Mouse (Mus musculus) forebrain, embryonic 15.5 days (tissue): ENCODE data around the gene Oard1. TPM values are rescaled to one million over a fixed set of nuclear protein-coding genes. Genes with fewer than 3 reads are reported as not detected.

Experiments
- ATAC-seq: fragments of 200-750 bp; cut with Nextera tagmentation; replicated peaks from 2 replicates; pipeline ENCODE4 v1.8.0; 2017; ENCODE audit warnings: mild to moderate bottlenecking, moderate TSS enrichment, moderate library complexity
- H3K27ac ChIP-seq: fragments of 300-500 bp; sonication (generic); replicated peaks from 2 replicates; pipeline ENCODE4 v1.5.1; 2015; ENCODE audit warnings: mild to moderate bottlenecking, inconsistent platforms
- H3K27me3 ChIP-seq: fragments of 300-500 bp; sonication (generic); 2 replicates; pipeline ENCODE4 v1.6.1; 2015; ENCODE audit warnings: inconsistent platforms
- H3K36me3 ChIP-seq: fragments of 300-500 bp; sonication (generic); 2 replicates; pipeline ENCODE4 v1.6.1; 2015; ENCODE audit warnings: mild to moderate bottlenecking, inconsistent platforms
- H3K4me1 ChIP-seq: fragments of 300-500 bp; sonication (generic); 2 replicates; pipeline ENCODE4 v1.6.1; 2015; ENCODE audit warnings: inconsistent platforms
- H3K4me2 ChIP-seq: fragments of 300-500 bp; sonication (generic); replicated peaks from 2 replicates; pipeline ENCODE4 v1.6.1; 2015; ENCODE audit warnings: mild to moderate bottlenecking, inconsistent platforms
- H3K4me3 ChIP-seq: fragments of 300-500 bp; sonication (generic); 2 replicates; pipeline ENCODE4 v1.5.1; 2015; ENCODE audit warnings: mild to moderate bottlenecking, inconsistent platforms
- H3K9ac ChIP-seq: fragments of 300-500 bp; sonication (generic); replicated peaks from 2 replicates; pipeline ENCODE4 v1.6.1; 2015; ENCODE audit warnings: mild to moderate bottlenecking, inconsistent platforms
- H3K9me3 ChIP-seq: fragments of 300-500 bp; sonication (generic); 2 replicates; pipeline ENCODE4 v1.6.1; 2016; ENCODE audit warnings: inconsistent platforms
- WGBS: fragments of 180-500 bp; shearing (Covaris S2); methylation state at CpG from one replicate; pipeline ENCODE4 v1.1.7; 2015; ENCODE audit warnings: mixed read lengths; 5-methylcytosine and 5-hydroxymethylcytosine counted together
- polyA plus RNA-seq: library from polyadenylated mRNA; unstranded; fragments of >200 nt; fragmentation: Nextera tagmentation; extraction: Ambion mirVana; gene quantifications from 2 replicates; pipeline ENCODE4 v1.2.1, GENCODE M21; 2015

Gene Oard1
- polyA plus RNA-seq, 1 experiment from 2014 or later: 59.0 TPM

DNA sequence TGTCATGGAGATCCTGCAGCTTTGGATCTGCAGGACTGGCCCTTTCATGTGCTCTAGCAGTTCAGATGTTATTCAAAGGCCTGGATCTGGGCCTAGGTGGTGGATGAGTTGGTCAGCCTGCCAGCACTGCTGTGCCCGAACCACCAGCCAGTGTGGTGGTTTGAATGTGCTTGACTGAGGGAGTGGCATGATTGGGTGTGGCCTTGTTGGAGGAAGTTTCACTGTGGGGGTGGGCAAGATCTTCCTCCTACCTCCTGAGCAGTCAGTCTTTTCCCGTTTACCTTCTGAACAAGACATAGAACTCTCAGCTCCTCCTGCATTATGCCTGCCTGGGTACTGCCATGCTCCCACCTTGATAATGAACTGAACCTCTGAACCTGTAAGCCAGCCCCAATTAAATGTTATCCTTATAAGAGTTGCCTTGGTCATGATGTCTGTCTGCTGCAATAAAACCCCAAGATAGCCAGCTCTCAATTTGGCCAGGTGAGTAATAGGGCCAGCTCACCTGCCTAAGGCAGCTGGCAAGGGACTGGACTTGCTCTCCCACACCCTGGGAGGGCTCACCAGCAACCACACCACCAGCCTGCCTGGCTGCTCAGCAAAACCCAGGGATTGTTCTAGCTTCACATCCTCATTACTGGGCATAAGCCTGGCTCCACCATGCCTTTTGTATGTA is 23.9 kb upstream of the Oard1 start:
- Histone ChIP-seq H3K27me3 (no peaks in the 10 kb centered on the region), H3K4me3 (no peak overlapping the region), H3K9me3 (no peaks in the 10 kb centered on the region), H3K27ac (no peak overlapping the region), H3K4me2 (no peak overlapping the region), H3K9ac (no peak overlapping the region), H3K4me1 (no peaks in the 10 kb centered on the region), H3K36me3 (peaks cover 47% of the 10 kb centered on the region)
- 80% methylated on average over 2 of the region's 2 CpGs for WGBS
- ATAC-seq: no peak

DNA sequence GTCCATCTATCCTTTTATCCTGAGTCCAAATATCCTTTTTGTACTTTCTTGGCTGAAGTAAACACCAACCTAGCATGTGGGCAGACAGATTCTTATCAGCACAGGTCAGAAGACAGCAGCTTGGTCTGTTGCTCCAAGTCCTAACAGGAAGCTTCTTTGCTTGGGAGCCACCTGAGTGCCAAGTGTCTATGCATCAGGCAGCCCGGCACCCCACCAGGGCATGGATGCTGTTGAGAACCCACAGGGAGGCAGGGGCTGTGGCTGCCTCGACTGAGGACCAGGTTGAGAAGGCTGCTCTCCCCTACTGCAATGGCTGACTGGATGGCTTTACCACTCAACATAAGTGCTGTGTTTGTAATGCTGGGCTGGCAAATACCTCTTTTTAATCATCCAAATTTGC is 21.1 kb upstream of the Oard1 start:
- Histone ChIP-seq H3K4me3 (no peak overlapping the region), H3K4me1 (no peaks in the 10 kb centered on the region), H3K4me2 (no peak overlapping the region), H3K36me3 (peaks cover 74% of the 10 kb centered on the region), H3K27me3 (no peaks in the 10 kb centered on the region), H3K9me3 (no peaks in the 10 kb centered on the region), H3K27ac (no peak overlapping the region), H3K9ac (no peak overlapping the region)
- no peak for ATAC-seq
- WGBS: 94% methylated on average over 2 of the region's 2 CpGs

DNA sequence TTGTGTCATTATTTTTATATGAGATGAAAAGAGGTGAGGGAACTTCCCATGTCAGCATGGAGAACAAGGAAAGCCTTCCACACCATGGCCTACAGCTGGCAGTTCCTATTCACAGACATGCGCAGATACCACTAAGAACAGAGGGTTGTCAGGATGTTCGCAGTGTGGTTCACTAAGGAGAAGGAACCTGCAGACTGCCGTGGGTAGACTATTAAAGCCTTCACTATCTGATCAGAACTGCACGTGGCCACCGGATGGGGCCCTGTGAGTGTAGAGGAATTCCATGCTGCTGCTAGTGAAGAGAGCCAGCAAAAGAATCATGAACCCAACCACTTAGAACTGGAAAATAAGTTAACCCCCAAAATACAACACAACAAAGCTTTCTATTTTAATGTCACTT is 20.4 kb upstream of the Oard1 start:
- Histone ChIP-seq H3K4me3 (no peak overlapping the region), H3K27ac (no peak overlapping the region), H3K9me3 (no peaks in the 10 kb centered on the region), H3K27me3 (no peaks in the 10 kb centered on the region), H3K4me1 (no peaks in the 10 kb centered on the region), H3K4me2 (no peak overlapping the region), H3K9ac (no peak overlapping the region), H3K36me3 (peaks cover 82% of the 10 kb centered on the region)
- no peak for ATAC-seq
- 91% methylated on average over 5 of the region's 5 CpGs for WGBS

DNA sequence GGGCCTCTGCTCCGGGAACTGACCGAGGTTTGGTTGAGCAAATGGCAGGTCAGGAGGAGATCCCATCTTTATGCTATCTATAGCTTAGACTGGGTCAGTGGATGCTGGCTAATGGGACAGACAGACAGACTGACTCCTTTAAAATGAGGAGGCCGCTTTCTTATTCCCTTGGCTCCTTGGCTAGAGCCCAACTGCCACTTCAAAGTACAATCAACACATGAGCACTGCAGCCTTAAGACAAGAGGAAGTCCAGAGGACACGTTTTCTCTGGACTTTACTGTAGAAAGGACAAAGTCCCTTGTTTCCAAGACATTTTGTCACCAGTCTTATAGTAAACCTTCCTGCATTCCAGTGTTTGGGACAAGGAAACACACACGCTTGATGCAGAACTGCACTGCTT is 18.4 kb upstream of the Oard1 start:
- no peak overlapping the region for H3K27ac ChIP-seq
- no peak overlapping the region for H3K4me3 ChIP-seq
- H3K9ac ChIP-seq: no peak overlapping the region
- H3K4me2 ChIP-seq: no peak overlapping the region
- H3K9me3 ChIP-seq: no peaks in the 10 kb centered on the region
- peaks cover 88% of the 10 kb centered on the region for H3K36me3 ChIP-seq
- no peaks in the 10 kb centered on the region for H3K4me1 ChIP-seq
- H3K27me3 ChIP-seq: no peaks in the 10 kb centered on the region
- 82% methylated on average over 5 of the region's 5 CpGs for WGBS
- no peak for ATAC-seq

DNA sequence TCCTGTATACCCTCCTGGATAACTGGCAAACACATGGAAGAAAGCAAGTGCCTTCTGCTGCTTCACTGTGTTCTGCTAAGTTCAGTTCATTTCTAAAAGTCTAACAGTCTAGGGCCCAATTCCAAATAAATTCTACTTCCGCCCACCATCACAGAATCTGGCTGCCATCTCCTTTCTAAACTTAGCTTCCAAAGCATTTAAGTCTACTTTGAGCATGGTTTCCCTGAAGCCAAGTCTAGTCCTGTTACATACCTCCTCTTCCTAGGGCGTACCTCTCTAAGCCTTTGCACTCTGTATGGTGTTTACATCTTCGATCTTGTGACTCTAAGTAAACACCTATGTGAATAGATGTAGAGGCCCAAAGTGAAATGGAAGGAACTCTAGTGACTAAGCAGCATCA is 17.2 kb upstream of the Oard1 start:
- Histone ChIP-seq H3K4me1 (no peaks in the 10 kb centered on the region), H3K9ac (no peak overlapping the region)

DNA sequence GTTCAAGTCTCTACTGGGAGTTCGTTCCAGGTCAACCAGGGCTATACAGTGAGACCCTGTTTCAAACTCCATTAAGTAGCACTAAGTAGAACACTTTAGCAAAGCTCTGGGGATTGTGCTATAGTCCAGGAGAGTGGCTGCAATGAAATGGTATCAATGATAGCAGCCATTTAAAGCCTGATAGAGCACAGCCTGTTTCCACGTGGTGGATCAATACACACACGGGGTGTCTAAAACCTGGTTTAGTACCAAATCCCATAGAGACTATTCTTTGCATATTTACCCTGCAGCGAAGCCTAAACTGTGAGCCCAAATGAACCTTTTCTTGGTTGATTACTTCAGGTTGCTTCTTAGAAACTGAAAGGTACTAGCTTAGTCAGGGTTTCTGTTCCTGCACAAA is 8.1 kb upstream of the Oard1 start:
- H3K9me3 ChIP-seq: no peaks in the 10 kb centered on the region

More for the DNA sequence above, 17.2 kb upstream of the Oard1 start:
- H3K4me2 ChIP-seq: no peak overlapping the region
- peaks cover 79% of the 10 kb centered on the region for H3K36me3 ChIP-seq
- no peak for ATAC-seq
- 97% methylated on average over 3 of the region's 3 CpGs for WGBS
- no peak overlapping the region for H3K4me3 ChIP-seq
- H3K27ac ChIP-seq: no peak overlapping the region
- H3K9me3 ChIP-seq: no peaks in the 10 kb centered on the region
- no peaks in the 10 kb centered on the region for H3K27me3 ChIP-seq

DNA sequence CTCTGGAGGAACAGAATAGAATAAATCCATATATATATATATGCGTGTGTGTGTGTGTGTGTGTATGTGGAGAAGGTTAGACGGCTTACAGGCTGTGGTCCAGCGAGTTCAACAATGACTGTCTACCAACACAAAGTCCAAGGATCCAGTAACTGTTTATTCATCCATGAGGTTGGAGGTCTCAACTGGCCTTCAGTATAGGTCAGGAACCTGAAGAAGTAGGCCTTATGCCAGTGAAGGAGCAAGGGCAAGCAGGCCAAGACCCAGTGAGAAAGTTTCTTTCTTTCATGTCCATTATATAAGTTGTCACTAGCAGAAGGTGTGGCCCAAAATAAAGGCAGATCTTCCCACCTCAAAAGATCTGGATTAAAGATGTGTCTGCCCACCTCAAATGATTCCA is 7.1 kb upstream of the Oard1 start:
- Histone ChIP-seq H3K27ac (no peak overlapping the region), H3K27me3 (no peaks in the 10 kb centered on the region), H3K4me1 (peaks cover 17% of the 10 kb centered on the region), H3K4me2 (no peak overlapping the region), H3K4me3 (no peak overlapping the region), H3K9me3 (no peaks in the 10 kb centered on the region), H3K9ac (no peak overlapping the region), H3K36me3 (peaks cover 22% of the 10 kb centered on the region)
- ATAC-seq: no peak
- 93% methylated on average over 3 of the region's 3 CpGs for WGBS

More for the DNA sequence above, 8.1 kb upstream of the Oard1 start:
- Histone ChIP-seq H3K27me3 (no peaks in the 10 kb centered on the region), H3K4me1 (peaks cover 8% of the 10 kb centered on the region; the same call in 1 of the 2 replicates), H3K36me3 (peaks cover 22% of the 10 kb centered on the region), H3K4me2 (no peak overlapping the region), H3K4me3 (no peak overlapping the region), H3K9ac (no peak overlapping the region), H3K27ac (no peak overlapping the region)
- 86% methylated on average over 4 of the region's 4 CpGs for WGBS
- no peak for ATAC-seq

DNA sequence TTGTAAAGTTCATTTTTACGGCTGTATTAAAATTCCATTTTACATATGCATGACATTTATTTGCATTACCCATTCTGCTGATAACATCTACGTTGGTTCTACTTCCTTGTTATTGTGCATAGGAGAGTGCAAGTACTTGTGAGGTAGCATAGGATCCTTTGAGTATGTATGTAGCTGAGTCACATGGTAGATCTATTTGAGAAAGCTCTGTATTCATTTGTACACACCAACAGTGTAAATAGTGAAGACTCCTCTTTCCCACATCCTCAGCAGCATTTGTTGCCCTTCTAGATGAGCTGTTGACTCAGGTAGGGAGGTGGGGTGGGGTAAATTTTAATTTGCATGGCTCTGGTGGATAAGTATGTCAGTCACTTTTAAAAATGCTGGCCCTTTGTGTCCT is 6.0 kb upstream of the Oard1 start:
- Histone ChIP-seq H3K4me1 (peaks cover 23% of the 10 kb centered on the region), H3K4me3 (no peak overlapping the region), H3K9ac (no peak overlapping the region), H3K27me3 (no peaks in the 10 kb centered on the region), H3K27ac (no peak overlapping the region), H3K36me3 (peaks cover 14% of the 10 kb centered on the region), H3K4me2 (no peak overlapping the region), H3K9me3 (no peaks in the 10 kb centered on the region)
- 95% methylated on average over 2 of the region's 2 CpGs for WGBS
- ATAC-seq: no peak

DNA sequence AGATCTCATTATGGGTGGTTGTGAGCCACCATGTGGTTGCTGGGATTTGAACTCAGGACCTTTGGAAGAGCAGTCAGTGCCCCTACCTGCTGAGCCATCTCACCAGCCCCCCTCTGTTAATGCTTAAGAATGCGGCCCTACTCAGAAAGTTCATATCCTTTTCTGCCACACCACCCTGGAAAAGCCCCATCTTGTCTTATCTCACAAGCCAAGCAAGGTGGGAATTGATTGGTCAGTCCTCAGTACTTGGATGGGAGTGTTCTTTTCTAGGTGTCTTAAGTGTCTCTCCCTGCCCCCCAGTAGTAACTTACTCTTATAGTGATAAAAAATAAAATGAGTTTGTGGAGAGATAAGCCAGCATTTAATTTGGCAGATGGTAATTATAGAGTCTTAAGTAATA is 5.1 kb upstream of the Oard1 start:
- Histone ChIP-seq H3K9me3 (no peaks in the 10 kb centered on the region), H3K27ac (no peak overlapping the region), H3K4me2 (no peak overlapping the region), H3K4me1 (peaks cover 23% of the 10 kb centered on the region), H3K9ac (no peak overlapping the region), H3K4me3 (no peak overlapping the region), H3K27me3 (no peaks in the 10 kb centered on the region), H3K36me3 (peaks cover 6% of the 10 kb centered on the region; the same call in 1 of the 2 replicates)
- WGBS: 94% methylated on average over 1 of the region's 1 CpGs
- no peak for ATAC-seq

DNA sequence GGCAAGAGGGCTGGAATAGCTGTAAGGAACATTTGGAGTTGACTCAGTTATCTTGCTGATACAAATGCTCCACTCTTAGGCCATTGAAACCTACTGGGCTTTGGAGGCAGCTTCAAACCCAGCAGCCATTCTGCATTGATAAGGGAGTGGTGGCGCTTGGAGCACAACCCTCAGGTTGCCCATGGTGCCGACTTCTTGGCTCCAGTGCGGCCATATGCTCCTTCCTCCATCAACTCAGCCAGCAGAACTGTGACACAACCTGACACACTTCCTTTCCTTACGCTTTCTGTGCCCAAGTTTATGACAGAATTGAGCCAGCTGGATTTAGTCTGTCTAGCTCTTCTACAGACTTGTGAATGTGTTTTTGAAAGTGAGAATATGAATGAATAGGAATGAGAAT is 2.7 kb upstream of the Oard1 start:
- Histone ChIP-seq H3K9me3 (no peaks in the 10 kb centered on the region), H3K4me1 (peaks cover 38% of the 10 kb centered on the region), H3K27ac (peak overlapping the region; percentile 99), H3K36me3 (no peaks in the 10 kb centered on the region), H3K27me3 (no peaks in the 10 kb centered on the region), H3K4me3 (peak overlapping the region; percentile 80; the same call in 1 of the 2 replicates), H3K4me2 (peak overlapping the region; percentile 58), H3K9ac (no peak overlapping the region)
- 69% methylated on average over 4 of the region's 4 CpGs for WGBS
- ATAC-seq: no peak

DNA sequence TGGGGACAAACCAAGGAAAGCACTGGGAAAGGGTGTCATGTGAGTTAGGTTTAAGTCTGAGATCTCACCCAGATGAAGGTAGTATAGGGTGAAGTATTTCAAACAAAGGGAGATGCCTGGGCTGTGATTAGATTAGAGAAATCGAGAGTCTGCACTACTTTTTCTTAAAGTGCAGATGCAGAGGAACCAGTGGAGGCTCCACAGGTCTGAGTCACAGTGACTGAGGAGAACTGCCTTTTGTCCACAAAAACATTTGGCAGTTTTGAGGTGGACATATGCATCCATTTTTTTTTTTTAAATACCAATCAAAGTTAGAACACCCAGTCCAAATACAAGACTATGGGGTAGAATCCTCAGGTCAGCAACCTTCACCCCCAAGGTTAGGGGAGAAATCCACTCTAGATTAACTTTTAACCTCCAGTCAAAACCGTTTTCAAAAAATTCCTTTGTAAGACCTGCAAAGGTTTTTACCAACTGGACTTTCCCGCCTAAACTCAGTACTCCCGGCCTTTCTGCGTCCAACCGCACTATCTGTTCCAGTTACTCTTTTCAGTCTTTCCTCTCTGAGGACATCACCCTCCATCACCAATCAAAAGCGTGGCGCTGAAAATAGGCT is 1.8 kb upstream of the Oard1 start:
- Histone ChIP-seq H3K4me3 (peak overlapping the region; percentile 80), H3K27ac (peak overlapping the region; percentile 99), H3K9me3 (no peaks in the 10 kb centered on the region), H3K4me1 (peaks cover 38% of the 10 kb centered on the region), H3K36me3 (no peaks in the 10 kb centered on the region), H3K9ac (peak overlapping the region; percentile 95), H3K4me2 (peak overlapping the region; percentile 58), H3K27me3 (no peaks in the 10 kb centered on the region)
- WGBS: 10% methylated on average over 8 of the region's 8 CpGs
- ATAC-seq: no peak

DNA sequence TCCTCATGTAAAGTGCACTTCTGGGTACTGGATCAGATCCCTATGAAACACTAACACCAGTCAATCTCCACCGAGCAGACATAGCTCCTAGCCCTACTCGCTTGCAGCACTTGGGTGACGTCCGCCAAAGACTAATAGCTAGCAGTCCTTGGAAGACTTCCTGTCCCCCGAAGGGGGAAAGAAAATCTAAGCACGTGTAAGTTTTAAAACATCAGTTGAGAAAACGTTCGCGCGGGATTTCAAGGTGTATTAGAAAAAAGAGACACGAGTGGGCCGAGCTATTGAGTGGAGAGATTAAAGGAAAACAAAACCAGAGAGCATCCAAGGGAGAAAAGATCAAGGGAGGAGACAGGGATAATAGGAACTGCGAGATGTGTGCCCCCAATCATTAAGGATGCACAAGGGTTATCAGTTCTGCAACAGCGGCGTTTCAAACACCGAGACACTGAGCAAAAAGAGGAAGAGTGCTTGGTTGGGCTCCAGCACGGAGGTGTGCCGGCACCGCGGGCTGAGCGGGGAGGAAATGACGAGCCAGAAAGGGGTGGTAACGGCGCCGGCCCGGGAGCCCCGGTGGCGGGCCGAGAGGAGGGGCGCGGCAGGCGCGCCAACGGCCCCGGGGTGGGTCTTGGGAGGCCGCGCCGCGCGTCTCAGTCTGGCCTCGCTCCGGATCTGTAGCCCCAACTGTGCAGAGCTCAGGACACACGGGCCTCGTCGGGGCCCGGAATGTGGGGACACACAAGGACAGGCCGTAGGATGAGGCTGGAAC is 1.1 kb upstream of the Oard1 start:
- H3K4me3 ChIP-seq: peak overlapping the region; percentile 80
- peaks cover 38% of the 10 kb centered on the region for H3K4me1 ChIP-seq
- peak; percentile 24 for ATAC-seq
- no peaks in the 10 kb centered on the region for H3K27me3 ChIP-seq
- peak overlapping the region; percentile 58 for H3K4me2 ChIP-seq
- under 1% methylated on average over 47 of the region's 47 CpGs for WGBS
- H3K9ac ChIP-seq: peak overlapping the region; percentile 95
- no peaks in the 10 kb centered on the region for H3K36me3 ChIP-seq
- H3K9me3 ChIP-seq: no peaks in the 10 kb centered on the region
- H3K27ac ChIP-seq: peak overlapping the region; percentile 99
